Mouse (Mus musculus): Measurements from ENCODE around the gene Mab21l3.

DNA sequence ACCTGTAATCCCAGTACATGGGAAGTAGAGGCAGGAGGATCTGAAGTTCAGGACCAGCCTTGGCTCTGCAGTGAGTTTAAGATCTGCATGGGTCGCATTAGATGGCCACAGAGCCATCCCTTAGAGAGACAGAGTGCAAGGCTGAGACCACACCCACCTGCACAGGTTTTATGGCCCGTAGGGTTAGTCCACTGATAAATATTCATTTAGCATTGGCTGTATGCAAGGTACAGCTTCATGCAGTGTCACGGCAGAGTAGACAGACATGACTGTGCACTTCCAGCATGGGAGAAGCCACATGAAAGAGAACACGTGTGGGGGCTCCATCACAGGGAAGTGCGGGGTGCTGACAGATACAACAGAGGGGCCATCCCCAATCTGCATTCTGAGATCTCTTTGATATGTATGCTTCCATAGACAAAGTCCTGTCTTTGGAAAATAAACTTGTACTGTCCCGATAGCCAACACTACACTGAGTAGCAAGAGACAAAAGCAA, 21.5 kb downstream of the Mab21l3 start:
- TF ChIP-seq CTCF (IDR thresholded peaks at IDR 0.05; ENCODE audit: borderline replicate concordance, insufficient read depth, low read depth, low read length), result no peak
- no peak for TF ChIP-seq POLR2A (IDR thresholded peaks at IDR 0.05; ENCODE audit: borderline replicate concordance, insufficient read depth, low read length)
